Mouse (Mus musculus) lung, postnatal 0 days (tissue): ENCODE measurements around the gene Nabp1.

Experiments used
- CTCF ChIP-seq: IDR thresholded peaks from 2 replicates; pipeline ENCODE4 v1.5.1; 2016; ENCODE audit warnings: antibody characterized with exemption, mild to moderate bottlenecking
- EP300 ChIP-seq: IDR thresholded peaks from 2 replicates; pipeline ENCODE4 v1.6.1; 2016; ENCODE audit warnings: antibody characterized with exemption, mild to moderate bottlenecking, control low read depth

- no peak for TF ChIP-seq CTCF
- TF ChIP-seq EP300, result no peak
These were observed 40.9 kb upstream of the Nabp1 start for GRCm38 (mm10) chr1:51519112-51519511.
